Mouse (Mus musculus) liver, embryonic 14.5 days (tissue): ENCODE measurements around the gene Car1.

Experiments used
- CTCF ChIP-seq: IDR thresholded peaks from 2 replicates; pipeline ENCODE4 v1.5.1; 2016; ENCODE audit warnings: antibody characterized with exemption, low read depth, control low read depth
- EP300 ChIP-seq: IDR thresholded peaks from 2 replicates; pipeline ENCODE4 v1.6.1; 2016; ENCODE audit warnings: antibody characterized with exemption, low read depth

DNA sequence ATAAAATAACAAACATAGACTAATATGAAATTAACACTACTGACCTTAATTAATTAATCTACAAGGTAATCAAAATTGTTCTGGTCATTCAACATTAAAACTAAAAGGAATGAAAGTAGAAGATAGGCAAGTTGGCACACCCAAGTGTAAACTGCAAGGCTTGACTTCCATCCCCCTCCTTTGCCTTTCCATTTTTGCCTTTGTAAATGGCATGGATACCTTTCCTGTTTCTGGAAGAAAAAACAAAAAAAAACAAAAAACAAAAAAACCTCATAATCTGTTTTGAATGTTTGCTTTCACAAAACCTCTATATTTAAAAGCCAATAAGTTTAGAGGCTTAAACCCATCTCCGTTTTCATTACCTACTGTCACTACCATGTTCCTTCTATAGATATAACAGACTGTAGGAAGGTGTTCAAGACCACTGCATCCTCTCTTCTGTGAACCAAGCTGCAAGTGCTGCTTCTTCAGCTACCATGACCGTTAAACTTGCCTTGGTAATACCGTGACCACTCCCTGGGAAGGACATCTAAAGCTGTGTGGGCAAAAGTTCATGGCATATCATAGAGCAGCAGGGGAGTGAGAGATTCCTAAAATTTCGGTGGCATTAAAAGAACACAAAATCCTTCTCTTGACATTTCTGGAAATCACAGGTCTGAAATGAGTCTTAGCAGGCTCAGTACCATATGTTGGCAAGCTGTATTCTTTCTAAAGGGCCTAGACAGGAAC lies 12.7 kb downstream of the Car1 start:
- TF ChIP-seq CTCF (no peak), EP300 (no peak)
